Mouse (Mus musculus): ENCODE results near the gene M6pr.

Gene M6pr

DNA sequence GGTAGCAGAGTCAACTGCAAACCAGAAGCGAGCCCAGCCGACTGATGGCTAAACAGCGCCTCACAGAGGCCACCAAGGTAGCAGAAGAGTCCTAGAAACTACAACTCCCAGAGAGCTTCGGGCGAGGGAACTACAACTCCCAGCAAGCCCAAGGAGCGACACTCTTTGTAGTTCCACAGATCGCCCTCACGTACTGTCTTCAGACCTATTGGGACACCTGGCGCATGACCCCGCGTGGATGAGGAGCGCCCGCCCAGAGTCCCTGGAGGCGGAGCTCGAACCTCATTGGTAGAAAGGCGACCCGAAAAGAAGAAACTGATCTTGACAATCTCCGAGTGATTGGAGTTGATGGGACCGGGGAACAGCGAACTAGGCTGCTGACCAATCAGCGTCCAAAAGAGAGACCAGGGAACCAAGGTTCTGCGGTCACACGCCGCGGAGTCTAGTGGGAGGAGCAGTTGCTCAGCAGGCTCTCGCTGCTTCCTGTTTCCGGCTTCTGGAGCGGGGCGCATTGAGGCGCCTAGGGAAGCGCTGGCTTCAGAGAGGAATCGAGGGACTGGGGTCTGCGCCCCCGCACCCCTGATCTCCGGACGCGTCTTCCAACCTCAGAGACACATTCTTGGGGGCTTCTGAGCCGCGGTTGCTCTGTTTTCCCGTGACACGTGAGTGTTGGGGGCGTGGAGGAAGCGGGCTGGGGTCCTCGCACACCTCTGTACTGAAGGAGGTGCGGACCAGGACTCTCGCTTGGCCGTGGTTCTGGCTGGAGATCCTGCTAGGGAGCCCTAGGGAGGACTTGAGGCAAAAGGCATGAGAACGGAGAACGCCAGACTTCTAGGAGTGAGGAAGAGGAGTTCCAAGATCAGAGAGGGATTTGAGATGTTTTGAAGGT is at the start of gene M6pr:
M6pr (plus strand) TSS at position 216 of the 889 bp plus-strand sequence.
- peak; percentile 85 to 93 for DNase-seq

DNA sequence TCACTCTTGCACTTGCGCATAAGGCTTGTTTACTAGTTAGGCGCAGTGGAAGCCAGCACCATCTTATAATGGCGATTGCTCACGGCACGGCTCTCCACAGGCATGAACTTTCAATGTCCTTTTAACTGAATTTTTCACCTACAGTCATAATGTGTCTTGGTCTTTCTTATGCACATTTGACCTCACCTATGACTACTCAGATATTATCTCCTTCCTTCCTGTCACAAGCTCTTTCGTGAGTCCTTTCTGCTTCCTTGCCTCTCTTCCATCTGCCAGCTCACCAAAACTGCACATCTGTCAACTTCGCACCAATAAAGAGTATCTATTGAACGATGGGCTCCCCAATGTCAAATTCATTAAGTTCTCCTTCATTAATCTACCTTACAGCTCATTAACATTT is 46.0 kb upstream of the M6pr start:
- DNase-seq, result no peak

DNA sequence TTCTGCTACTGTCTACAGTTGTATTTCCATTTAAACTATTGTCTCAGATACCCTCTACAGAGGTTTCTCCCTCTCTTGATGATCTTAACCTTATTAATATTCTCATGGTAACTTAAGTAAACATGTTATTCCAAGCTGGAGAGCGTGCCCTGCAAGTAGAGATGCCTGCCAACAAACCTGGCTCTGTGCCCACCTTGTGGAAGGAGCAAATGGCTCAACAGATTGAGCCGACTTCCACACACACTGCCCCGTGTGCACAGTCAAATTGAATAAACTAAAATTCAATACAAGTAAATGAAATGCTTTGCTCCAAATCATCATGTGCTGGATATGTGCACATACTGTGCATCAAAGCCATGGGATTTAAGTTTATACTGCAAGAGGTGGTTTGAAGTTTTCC is 40.0 kb upstream of the M6pr start:
- DNase-seq, result no peak

DNA sequence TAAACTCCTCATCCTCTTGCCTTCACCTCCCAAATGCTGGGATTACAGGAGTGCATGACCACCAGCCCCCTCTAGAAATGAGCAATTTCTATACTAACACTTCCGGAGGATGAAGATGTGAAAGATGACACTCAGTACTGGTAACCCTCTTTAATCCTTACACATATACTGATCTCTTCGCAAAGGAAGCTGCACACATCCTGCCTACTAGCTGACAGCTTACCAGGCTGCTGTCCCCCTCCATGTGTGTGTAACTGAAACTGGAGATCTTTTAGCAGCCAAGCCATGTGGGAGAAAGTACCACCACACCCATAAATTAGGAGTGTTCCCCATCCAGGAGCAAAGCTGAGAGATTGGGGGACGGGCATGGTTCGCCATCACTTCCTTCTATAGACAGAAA is 39.4 kb upstream of the M6pr start:
- no peak for DNase-seq

DNA sequence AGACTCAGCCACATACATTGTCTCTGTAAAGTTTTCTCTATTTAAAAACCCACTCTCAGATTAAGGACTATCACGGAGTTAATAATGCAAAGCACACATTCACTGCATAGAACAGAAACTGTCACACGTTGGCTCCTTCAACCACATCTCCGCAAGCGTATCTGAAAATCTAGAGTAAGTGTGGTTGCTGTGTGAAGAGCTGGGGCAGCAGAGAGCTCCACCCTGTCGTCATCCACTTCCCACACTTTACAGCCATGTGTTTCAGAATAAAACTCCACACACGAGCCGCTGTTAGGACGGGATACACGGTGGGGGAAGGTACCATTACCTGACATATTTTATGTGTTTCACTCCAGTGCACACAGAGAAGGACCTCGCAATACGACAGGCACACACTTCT is 38.4 kb upstream of the M6pr start:
- DNase-seq, result no peak

DNA sequence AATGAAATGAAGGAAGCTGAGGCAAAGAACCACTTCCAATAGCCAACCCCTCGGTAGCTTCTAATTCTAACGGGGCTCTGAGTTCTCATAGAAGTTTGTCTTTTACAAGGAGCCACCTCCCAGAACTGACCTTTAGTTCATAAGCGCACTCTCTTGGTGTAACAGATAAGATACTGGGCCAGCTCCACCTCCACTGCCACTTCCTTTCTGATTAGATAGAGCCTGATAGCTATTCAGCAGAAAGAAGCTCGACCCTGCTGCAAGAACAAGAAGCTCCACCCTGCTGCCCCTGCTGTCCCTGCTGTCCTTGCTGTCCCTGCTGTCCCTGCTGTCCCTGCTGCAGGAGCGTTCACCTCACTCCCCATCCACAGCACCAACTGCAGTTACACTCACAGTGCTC is 34.0 kb upstream of the M6pr start:
- no peak for DNase-seq

DNA sequence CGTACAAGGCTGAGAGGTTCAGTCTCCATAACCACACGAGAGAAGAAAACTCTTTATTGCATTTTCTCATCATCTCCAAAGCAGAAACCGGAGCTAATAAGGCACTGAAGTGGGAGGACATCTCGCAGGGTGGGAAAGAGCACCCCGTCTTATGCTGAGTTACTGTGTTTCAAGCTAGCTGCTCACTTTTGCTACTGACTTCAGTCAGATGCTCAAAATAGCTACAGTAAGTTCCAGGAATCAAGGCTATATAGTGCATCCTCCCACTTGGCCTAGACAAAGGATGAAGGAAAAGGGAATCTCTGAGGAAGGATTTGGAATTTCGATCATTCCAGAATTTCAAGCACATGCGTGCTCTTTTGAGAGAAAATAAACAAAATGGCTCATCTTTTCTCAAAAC is 32.0 kb upstream of the M6pr start:
- no peak for DNase-seq

DNA sequence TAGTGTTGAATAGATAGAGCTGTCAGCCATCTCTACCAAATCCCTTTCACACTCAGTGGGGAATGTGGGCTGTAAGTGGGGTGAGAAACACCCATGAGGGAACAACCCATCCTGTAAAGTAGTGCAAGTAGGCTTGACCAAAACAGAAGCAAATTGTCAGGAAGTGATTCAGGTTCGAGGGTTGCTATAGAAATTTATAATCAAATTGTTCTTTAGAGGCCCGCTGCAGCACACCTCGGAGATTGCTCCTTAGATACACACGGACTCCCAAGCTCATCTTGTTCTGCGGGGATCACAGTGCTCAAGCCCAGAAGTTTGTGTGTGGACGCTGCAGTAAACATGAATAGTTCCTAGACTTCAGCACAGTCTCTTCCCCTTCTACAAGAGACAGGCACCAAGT is 25.7 kb upstream of the M6pr start, which contains the start of gene Klrg1:
Klrg1 (minus strand) TSS at position 101 of the 400 bp plus-strand sequence.
- no peak for DNase-seq

DNA sequence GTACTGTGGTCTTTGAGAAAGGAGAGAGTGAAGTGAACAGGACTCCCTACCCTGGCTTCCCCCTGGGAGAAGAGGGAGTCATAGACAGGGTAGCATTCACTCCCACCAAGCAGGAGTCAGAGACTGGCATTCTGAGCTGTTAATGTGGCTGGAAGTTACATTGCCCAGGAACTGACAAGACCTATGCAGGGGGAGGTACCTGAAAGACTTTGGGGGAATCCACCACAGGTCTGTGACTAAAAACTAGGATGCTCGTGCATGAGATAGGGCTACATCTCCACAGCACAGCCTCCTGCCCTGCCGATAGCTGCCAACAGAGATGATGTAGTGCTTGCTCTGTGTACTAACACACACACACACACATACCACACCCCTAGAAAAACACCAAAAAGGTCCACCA is 25.1 kb upstream of the M6pr start:
- DNase-seq, result no peak

DNA sequence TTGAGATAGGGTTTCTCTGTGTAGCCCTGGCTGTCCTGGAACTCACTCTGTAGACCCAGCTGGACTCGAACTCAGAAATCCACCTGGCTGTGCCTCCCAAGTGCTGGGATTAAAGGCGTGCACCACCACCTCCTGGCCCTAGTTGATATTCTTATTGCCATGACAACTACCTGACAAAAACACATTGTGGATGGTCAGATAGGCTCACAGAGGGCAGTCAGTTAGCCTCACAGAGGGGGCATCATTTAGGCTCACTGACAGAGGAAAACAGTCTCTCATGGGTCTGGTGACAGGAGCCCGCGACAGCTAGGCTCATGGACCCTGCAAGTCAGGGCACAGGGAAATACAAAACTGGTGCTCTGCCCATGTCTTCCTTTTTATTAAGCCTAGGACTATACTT is 24.2 kb upstream of the M6pr start:
- no peak for DNase-seq

DNA sequence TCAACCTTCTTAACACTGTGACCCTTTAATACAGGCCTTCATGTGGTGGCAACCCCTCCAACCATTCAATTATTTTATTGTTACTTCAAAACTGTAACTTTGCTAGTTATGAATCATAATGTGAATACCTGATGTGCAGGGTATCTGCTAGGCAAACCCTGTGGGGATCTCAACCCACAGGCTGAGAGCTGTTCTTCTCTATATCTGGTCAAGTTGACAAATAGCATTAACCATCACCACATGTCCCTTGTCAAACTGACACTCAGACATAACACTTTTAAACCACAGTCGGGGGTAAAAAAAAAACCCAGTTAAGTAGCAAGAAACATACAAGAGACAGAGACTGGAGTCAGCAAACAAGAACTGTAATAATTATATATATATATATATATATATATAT is 23.7 kb upstream of the M6pr start:
- no peak for DNase-seq

DNA sequence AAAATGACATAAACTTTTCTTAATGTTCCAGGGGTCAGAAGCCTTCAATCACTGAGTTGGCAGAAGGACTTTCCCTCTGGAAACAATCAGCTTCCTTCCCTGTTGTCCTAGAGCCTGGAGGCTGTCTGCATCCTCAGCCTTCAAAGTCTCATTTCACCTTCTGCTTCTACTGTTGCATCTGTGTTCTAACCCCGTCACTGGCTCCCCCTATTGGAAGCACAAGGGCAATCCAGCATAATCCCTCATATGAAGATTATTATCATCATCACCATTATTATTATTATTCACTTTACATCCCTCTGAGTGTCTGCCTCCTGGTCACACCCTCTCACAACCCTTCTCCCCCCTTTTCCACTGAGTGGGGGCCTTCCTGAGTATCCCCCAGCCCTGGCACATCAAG is 20.3 kb upstream of the M6pr start:
- no peak for DNase-seq

DNA sequence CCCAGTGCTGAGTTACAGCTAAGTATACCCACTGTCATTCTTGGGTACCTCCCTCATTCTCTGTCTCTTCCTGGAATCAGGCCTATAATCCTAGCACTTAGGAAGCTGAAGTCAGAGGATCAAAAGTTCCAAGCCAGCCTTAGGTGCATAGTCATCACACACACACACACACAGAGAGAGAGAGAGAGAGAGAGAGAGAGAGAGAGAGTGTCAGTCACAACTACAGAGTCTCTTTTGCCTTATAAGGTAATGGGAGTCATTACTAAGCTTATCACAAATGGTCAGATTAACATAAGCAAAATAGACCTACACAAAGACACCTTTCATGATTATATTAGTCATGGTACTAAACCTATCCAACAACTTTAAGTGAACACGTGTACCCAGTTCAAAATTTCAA is 19.2 kb upstream of the M6pr start:
- DNase-seq, result no peak

DNA sequence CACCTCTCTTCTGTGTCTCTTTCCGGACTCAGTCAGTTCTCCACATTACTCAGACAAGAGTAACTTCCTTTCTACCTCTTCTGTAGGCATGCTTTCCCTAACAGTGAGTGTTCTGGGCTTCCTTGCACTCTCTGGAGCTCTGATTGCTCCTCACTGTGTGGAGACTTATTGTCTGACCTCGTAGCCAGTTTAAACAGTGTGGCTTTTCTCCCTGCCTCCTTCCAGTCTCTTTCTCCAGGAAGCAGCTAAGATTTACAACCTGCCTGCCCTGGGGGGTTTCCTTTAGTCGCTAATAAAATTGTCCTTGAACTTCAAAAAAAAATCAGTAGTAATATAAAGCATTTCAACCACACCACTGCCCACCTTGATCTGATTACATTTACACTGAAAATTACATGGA is 18.3 kb upstream of the M6pr start:
- no peak for DNase-seq

DNA sequence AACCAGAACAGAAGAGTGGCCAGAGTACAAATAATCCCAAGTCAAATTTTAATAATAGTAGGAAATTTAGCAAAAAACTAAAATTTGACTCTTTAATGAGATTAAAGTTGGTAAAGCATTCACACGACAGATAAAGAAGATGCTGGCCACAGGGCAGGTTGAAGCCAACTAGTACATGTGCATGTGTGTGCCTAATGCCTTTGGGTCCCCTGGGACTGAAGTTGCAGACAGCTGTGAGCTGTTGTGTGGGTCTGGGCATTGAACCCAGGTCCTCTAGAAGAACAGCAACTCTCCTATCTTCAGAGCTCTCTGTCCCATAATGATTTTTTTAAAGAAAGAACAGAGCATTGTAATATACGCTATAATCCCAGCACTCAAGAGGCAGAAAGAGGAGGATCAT is 17.3 kb upstream of the M6pr start:
- DNase-seq, result no peak

DNA sequence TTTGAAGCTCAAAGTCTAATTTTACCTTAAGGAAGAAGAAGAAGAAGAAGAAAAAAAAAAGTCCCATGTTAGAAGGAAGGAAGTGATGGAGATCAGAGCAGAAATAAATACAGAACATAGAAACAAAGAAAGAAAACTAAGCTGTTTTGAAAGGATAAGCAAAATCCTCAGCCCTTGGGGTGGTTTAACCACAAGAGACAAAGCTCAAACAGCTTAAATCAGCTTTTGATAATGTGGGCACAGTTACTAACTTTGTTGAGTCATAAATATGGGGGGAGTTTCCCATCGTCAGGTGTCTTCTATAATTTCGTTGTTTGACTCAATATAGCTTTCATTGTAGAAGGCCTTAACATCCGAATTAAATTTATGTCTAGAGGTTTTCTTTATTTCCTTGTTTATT is 16.8 kb upstream of the M6pr start:
- no peak for DNase-seq

DNA sequence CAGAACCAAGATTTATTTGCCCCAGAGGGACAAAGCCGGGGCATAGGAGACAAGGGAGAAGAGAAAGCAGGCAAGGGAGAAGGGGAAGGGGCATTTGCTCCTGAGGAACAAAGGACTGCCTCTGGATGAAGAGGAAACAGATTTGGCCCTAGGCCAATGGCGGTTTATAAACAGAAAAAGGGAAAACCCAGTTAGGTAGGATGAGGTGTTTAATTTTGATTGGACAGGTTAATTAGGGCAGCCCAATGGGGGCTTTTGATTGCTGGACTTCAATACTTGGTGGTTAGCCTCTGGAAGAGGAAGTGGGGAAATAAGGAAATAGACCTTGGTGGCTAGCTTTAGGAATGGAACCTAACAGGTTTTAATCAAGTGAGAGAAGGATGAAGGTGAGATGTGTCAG is 16.3 kb upstream of the M6pr start:
- DNase-seq, result no peak

DNA sequence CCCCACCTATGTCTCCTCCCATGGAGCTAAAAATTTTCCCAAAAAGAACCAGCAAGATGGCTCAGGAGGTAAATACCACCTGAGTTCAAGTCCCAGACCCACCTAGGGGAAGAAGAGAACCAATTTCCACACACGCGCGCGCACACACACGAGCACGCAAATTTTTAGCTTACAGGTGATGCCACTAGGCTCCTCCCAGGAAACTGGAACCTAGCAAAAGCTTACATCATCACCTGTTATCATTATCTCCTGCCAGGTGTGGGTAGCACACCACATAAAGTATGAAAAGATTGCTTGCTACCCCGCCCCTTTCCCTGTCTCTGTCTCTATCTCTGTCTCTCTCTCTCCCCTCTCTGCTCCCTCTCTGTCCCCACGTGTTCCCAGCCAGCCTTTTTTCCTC is 15.4 kb upstream of the M6pr start:
- no peak for DNase-seq

DNA sequence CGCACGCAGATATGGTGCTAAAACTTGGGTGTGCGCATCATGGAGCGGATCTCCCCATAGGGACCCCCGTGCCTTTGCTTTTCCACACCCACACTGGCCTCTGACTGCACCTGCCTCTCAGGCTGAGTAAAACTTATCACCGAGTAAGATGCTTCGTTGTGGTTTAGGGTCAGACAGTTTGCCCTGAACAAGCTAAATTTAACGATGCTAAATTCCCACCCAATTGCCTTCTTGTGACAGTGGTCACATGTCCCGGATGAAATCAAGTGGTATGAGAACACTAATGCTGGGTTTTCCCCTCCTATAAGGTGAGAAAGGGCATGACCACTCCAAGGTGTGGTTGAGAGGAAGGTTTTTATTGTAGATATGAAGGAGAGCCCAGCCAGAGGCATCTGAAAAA is 14.7 kb upstream of the M6pr start:
- DNase-seq, result no peak

DNA sequence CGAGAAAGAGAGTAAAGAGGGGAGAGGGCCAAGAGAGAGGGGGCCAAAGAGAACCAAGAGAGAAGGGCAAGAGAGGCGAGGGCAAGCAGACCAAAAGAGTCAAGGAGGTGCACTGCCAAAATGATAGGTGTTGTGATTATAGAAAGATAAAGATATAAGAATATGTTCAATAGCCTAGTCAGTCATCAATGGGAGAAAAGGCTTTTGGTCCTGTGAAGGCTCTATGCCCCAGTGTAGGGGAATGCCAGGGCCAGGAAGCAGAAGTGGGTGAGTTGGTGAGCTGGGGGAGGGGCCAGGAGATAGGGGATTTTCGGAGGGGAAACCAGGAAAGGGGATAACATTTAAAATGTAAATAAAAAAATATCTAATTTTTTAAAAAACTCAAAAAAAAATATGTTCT is 14.2 kb upstream of the M6pr start:
- DNase-seq, result no peak

DNA sequence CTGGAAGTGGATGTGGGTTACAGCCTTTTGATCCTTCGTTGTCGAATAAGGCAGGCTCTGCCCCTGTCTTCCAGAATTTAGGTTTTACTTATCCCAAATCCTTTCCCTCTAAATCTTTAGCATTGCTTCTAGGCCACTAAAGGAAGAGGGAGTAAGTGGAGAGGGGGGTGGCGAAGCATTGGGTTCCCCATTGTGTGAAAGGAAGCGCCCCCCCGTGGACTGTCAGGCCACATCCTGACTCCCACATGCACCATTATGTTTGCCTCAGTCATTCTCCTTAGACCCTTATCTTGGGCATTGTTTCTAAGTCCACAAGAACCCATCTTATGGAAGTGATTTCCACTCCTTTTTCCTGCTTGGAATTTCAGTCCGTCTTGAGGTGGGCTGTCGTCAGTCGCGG is 13.3 kb upstream of the M6pr start:
- DNase-seq, result no peak

DNA sequence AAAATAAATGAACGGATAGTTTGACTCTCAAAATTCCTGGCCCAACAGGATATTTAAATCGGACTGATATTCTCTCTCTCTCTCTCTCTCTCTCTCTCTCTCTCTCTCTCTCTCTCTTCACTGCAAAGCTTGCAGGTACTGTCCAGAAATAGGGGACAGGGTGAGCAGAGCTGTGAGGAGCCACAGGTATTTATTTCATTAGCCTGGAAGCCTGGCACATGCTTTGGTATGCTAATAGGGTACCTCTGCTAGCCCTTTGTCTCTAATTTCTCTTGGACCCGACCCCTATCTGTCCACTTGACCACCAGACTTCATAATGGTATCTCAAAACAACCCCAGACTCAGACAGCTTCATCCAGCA is 11.6 kb upstream of the M6pr start:
- DNase-seq, result no peak

DNA sequence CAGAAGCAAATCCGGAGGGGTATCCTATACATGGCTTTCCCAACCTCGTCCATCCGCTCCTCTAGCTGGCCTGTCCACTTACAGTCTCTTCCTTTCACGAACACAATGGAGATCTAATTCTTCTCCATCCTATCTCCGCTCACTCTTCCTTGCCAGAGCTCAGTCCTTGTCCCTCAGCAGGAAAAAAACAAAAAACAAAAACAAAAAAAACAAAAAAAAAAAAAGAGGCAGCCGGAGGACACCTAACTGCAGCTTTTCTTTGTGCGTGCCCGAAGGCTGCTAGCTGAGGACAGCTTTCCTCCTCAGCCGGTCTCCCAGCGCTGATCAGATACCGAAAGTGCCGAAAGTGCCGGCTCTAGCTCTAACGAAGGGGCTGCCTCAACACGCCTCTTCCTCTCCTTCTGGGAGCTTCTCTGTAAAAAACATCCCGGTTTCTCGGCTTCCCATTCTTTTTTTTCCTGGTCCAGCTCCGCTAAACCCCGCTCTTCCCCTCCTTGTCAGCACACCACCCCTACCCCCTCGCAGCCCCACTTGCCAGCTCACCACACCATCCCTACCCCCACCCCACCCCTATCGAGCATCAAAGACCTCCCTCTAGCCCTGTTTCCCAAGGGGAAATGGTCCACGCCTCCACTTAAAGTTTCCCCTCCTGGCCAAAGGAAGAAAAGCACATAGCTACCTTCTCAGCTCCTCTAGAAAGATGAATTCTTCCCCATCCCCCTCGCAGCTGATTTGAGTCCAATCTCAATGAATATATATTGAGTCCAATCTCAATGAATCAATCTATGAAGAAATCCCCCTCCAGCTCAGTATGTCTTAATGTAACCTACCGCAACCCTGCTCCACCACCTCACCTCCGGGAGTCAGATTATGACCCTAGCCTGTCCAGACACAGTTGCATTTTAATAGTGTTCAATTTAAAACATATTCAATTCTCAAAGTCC is 11.0 kb upstream of the M6pr start:
- DNase-seq, result no peak

DNA sequence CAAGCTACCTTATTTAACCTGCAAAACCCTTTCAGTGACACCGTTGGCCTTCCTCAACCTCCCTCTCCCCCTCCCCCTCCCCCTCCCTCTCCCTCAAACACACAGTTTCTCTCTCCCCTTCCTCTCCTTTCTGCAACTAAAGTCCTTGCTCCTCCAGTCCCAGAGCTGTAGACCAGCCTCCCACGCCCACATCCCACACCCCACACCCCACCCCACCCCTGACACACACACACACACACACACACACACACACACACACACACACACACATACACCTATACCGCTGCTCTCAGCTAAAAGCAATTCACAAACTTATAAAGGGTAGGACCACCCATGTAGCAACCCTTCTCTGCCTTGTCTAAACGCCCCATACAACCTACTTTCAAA is 10.3 kb upstream of the M6pr start:
- no peak for DNase-seq
